Mouse (Mus musculus) liver, embryonic 14.5 days (tissue): ENCODE data around the gene Samd4. TPM values are rescaled to one million over a fixed set of nuclear protein-coding genes. Genes with fewer than 3 reads are reported as not detected.

Experiments used
- ATAC-seq: fragments of 200-750 bp; cut with Nextera tagmentation; 2 replicates; pipeline ENCODE4 v1.8.0; 2017; ENCODE audit warnings: moderate number of reproducible peaks, mild to moderate bottlenecking, moderate library complexity; ENCODE audit not compliant: insufficient read depth
- DNase-seq, 3 experiments: peaks; one replicate each; pipeline ENCODE4 v3.0.0-alpha.2; 2012 to 2013; ENCODE audit warnings: low read depth in 3 of 3, low spot score in 3 of 3
- H3K27ac ChIP-seq: fragments of 300-500 bp; sonication (generic); 2 replicates; pipeline ENCODE4 v1.5.1; 2014; ENCODE audit warnings: moderate library complexity, mild to moderate bottlenecking, control low read depth, inconsistent platforms
- H3K27me3 ChIP-seq: fragments of 300-500 bp; sonication (generic); 2 replicates; pipeline ENCODE4 v1.6.1; 2014; ENCODE audit warnings: mild to moderate bottlenecking, low read length, moderate library complexity; ENCODE audit not compliant: control insufficient read depth, insufficient read depth
- H3K36me3 ChIP-seq: fragments of 300-500 bp; sonication (generic); replicated peaks from 2 replicates; pipeline ENCODE4 v1.6.1; 2014; ENCODE audit warnings: low read depth; ENCODE audit not compliant: control insufficient read depth, insufficient read depth
- H3K4me1 ChIP-seq, 2 experiments: fragments of 200-500 bp in 1 of 2; fragments of 300-500 bp in 1 of 2; sonication (generic) in 1 of 2; replicated peaks; 2 replicates each; pipeline ENCODE4 v1.6.1; 2012 to 2014; ENCODE audit warnings: antibody characterized with exemption in 1 of 2, inconsistent platforms in 1 of 2, low read length in 1 of 2; ENCODE audit not compliant: control insufficient read depth in 2 of 2, insufficient read depth in 2 of 2
- H3K4me2 ChIP-seq: fragments of 300-500 bp; sonication (generic); 2 replicates; pipeline ENCODE4 v1.6.1; 2014; ENCODE audit warnings: low read depth, mild to moderate bottlenecking, control low read depth, moderate library complexity
- H3K4me3 ChIP-seq, 2 experiments: fragments of 200-500 bp in 1 of 2; fragments of 300-500 bp in 1 of 2; sonication (generic) in 1 of 2; 2 replicates each; pipeline ENCODE4 v1.5.1; 2012 to 2014; ENCODE audit warnings: low read depth in 2 of 2, low read length in 2 of 2, mild to moderate bottlenecking in 2 of 2, control low read depth in 1 of 2, inconsistent platforms in 1 of 2, moderate library complexity in 1 of 2; ENCODE audit not compliant: insufficient read depth in 1 of 2
- H3K9ac ChIP-seq: fragments of 300-500 bp; sonication (generic); replicated peaks from 2 replicates; pipeline ENCODE4 v1.6.1; 2014; ENCODE audit warnings: mild to moderate bottlenecking, control low read depth, moderate library complexity
- H3K9me3 ChIP-seq: fragments of 300-500 bp; sonication (generic); 2 replicates; pipeline ENCODE4 v1.6.1; 2016; ENCODE audit warnings: low read length, mixed read lengths; ENCODE audit not compliant: control insufficient read depth
- CTCF ChIP-seq: IDR thresholded peaks from 2 replicates; pipeline ENCODE4 v1.5.1; 2016; ENCODE audit warnings: antibody characterized with exemption, low read depth, control low read depth
- EP300 ChIP-seq: IDR thresholded peaks from 2 replicates; pipeline ENCODE4 v1.6.1; 2016; ENCODE audit warnings: antibody characterized with exemption, low read depth
- WGBS: fragments of 180-500 bp; shearing (Covaris S2); extraction: QIAGEN DNeasy Blood & Tissue Kit; methylation state at CpG from one replicate; pipeline ENCODE4 v1.1.7; 2014; ENCODE audit not compliant: insufficient replicate concordance; 5-methylcytosine and 5-hydroxymethylcytosine counted together
- polyA plus RNA-seq, 2 experiments: library from polyadenylated mRNA; depleted of rRNA in 1 of 2; stranded (reverse) in 1 of 2; unstranded in 1 of 2; fragments of >200 nt; fragmentation: Nextera tagmentation in 1 of 2; extraction: Ambion mirVana in 1 of 2; gene quantifications; 2 replicates each; pipeline versions ENCODE4 v1.2.1 to v1.2.3; 2012 to 2014

Gene Samd4
- polyA plus RNA-seq, 2 experiments: 0.19 to 0.39 TPM

GRCm38 (mm10) chr14:46849769-46850168 is 32.9 kb upstream of the Samd4 start:
- ATAC-seq (no peak), DNase-seq (no peak)
- no peak overlapping the region for H3K4me2 ChIP-seq
- TF ChIP-seq CTCF (no peak), EP300 (no peak)
- H3K4me3 ChIP-seq: no peak overlapping the region
- H3K27ac ChIP-seq: no peak overlapping the region
- WGBS: 56% methylated on average over 1 of the region's 1 CpGs
- no peak overlapping the region for H3K9ac ChIP-seq
- H3K4me1 ChIP-seq: no peaks in the 10 kb centered on the region
- no peaks in the 10 kb centered on the region for H3K36me3 ChIP-seq
- no peaks in the 10 kb centered on the region for H3K9me3 ChIP-seq
- H3K27me3 ChIP-seq: no peaks in the 10 kb centered on the region

- no peak for DNase-seq
Observed at GRCm38 (mm10) chr14:46853677-46854076, 29.0 kb upstream of the Samd4 start.

GRCm38 (mm10) chr14:46862922-46863321 is 19.7 kb upstream of the Samd4 start:
- Histone ChIP-seq H3K4me2 (no peak overlapping the region), H3K4me1 (no peaks in the 10 kb centered on the region), H3K27ac (no peak overlapping the region), H3K4me3 (no peak overlapping the region), H3K36me3 (no peaks in the 10 kb centered on the region), H3K27me3 (no peaks in the 10 kb centered on the region), H3K9me3 (no peaks in the 10 kb centered on the region), H3K9ac (no peak overlapping the region)
- WGBS: 59% methylated on average over 5 of the region's 5 CpGs
- no peak for DNase-seq
- ATAC-seq: no peak
- TF ChIP-seq EP300 (no peak), CTCF (no peak)

More at GRCm38 (mm10) chr14:46853677-46854076, 29.0 kb upstream of the Samd4 start:
- Histone ChIP-seq H3K27me3 (no peaks in the 10 kb centered on the region), H3K4me1 (no peaks in the 10 kb centered on the region), H3K27ac (no peak overlapping the region), H3K4me2 (no peak overlapping the region), H3K36me3 (no peaks in the 10 kb centered on the region), H3K4me3 (no peak overlapping the region), H3K9ac (no peak overlapping the region), H3K9me3 (no peaks in the 10 kb centered on the region)
- 73% methylated on average over 11 of the region's 11 CpGs for WGBS
- no peak for TF ChIP-seq CTCF
- no peak for TF ChIP-seq EP300
- no peak for ATAC-seq

GRCm38 (mm10) chr14:46880935-46881334 is 1.7 kb upstream of the Samd4 start:
- no peaks in the 10 kb centered on the region for H3K9me3 ChIP-seq
- H3K27me3 ChIP-seq: peaks cover 55% of the 10 kb centered on the region
- no peaks in the 10 kb centered on the region for H3K36me3 ChIP-seq
- DNase-seq: no peak
- no peak for ATAC-seq
- 0 out of 4 replicates have a peak, but pooled peaks cover 0 to 2% of the 10 kb centered on the region in 2 experiments for H3K4me1 ChIP-seq
- H3K4me3 ChIP-seq: no peak overlapping the region
- no peak overlapping the region for H3K9ac ChIP-seq
- WGBS: 3% methylated on average over 10 of the region's 10 CpGs
- no peak overlapping the region for H3K4me2 ChIP-seq
- TF ChIP-seq CTCF (peak; percentile 69), EP300 (no peak)
- no peak overlapping the region for H3K27ac ChIP-seq

GRCm38 (mm10) chr14:46881581-46882430 is 848 bp upstream of the Samd4 start:
- no peak for DNase-seq
- H3K9me3 ChIP-seq: no peaks in the 10 kb centered on the region
- peaks cover 59% of the 10 kb centered on the region for H3K27me3 ChIP-seq
- no peak overlapping the region for H3K9ac ChIP-seq
- ATAC-seq: no peak
- H3K4me3 ChIP-seq: peak overlapping the region; percentile 14 to 26
- H3K4me1 ChIP-seq: 0 out of 4 replicates have a peak, but pooled peaks cover 0 to 2% of the 10 kb centered on the region in 2 experiments
- no peak overlapping the region for H3K27ac ChIP-seq
- no peaks in the 10 kb centered on the region for H3K36me3 ChIP-seq
- WGBS: 8% methylated on average over 40 of the region's 40 CpGs
- H3K4me2 ChIP-seq: peak overlapping the region; percentile 59
- TF ChIP-seq EP300 (no peak), CTCF (no peak)
